22 mouse cellular contexts compared by ENCODE assay signal in the genomic region with DNA sequence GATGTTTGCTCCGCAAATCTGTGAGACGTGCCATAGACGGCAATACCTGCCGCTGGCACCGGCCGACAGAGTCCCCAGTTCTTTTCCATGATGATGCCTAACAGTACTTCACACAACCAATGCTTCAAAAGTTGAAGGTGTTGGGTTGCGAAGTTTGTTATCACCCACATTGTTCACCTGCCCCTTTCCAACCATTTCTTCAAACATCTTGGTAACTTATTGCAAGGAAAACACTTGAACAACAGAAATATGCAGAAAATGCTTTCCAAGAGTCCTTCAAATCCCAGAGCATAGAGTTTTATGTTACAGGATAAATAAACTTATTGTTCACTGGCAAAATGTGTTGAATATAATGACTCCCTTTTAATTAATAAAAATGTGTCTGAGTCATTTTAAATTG.
DNase-seq lines count a peak whose midpoint lies in the region; ATAC-seq and TF ChIP-seq lines count a peak whose summit lies in the region.
"Had no signal": no experiment of that assay in that cellular context is flagged by ENCODE, and none has a peak within 500 bp of the region (broad histone marks: within the 10 kb centered on the region; RNA-seq: fewer than 3 reads in every experiment).

No protein-coding gene starts in this region.

- DNase-seq in lung, adult 18-20 months, result peak; percentile 11 to 32
- no peak for DNase-seq in lung, adult 2 months
- peak; percentile 3 for DNase-seq in lung, postnatal 10 days
- DNase-seq in cerebellum, adult 8-10 months, result no peak
- no peak for DNase-seq in urinary bladder, postnatal 14 days (ENCODE audit: low spot score)
- DNase-seq: adrenal gland, postnatal 10 days; adrenal gland, postnatal 36 days; cerebellum, adult 18-20 months; cerebellum, adult 9-11 months; cerebellum, postnatal 25 days; forebrain, postnatal 0 days; gastrocnemius, adult 2 months; gastrocnemius, postnatal 14 days; heart, adult 11 months had no signal

- H3K9me3 ChIP-seq in lung, embryonic 15.5 days, result no peaks in the 10 kb centered on the region
- H3K9me3 ChIP-seq: embryonic facial prominence, embryonic 12.5 days; embryonic facial prominence, embryonic 15.5 days; hindbrain, embryonic 13.5 days had no signal

- peak overlapping the region; percentile 60; the same call in 1 of the 2 replicates for H3K27ac ChIP-seq in lung, embryonic 15.5 days
- H3K27ac ChIP-seq: embryonic facial prominence, embryonic 12.5 days; embryonic facial prominence, embryonic 15.5 days; gastrocnemius, adult 2 months; hindbrain, embryonic 13.5 days had no signal

- no peak overlapping the region for H3K9ac ChIP-seq in lung, embryonic 15.5 days
- H3K9ac ChIP-seq: embryonic facial prominence, embryonic 12.5 days; embryonic facial prominence, embryonic 15.5 days; forebrain, postnatal 0 days; hindbrain, embryonic 13.5 days had no signal

- TF ChIP-seq POLR2A in lung, adult 2 months (IDR thresholded peaks at IDR 0.05; ENCODE audit: borderline replicate concordance, extremely low read depth, low read depth, low read length), result no peak

- 81% methylated on average over 7 of the region's 7 CpGs for WGBS in lung, adult 2 months
- WGBS in lung, embryonic 15.5 days, result 69% methylated on average over 7 of the region's 7 CpGs

- no peaks in the 10 kb centered on the region; the same call in 1 of the 2 replicates for H3K4me1 ChIP-seq in lung, adult 2 months (ENCODE audit: control insufficient read depth, insufficient read depth, low read length)
- H3K4me1 ChIP-seq in lung, embryonic 15.5 days, result peaks cover 11% of the 10 kb centered on the region; the same call in 1 of the 2 replicates
- H3K4me1 ChIP-seq: embryonic facial prominence, embryonic 15.5 days had no signal

- no peak overlapping the region for H3K4me2 ChIP-seq in lung, embryonic 15.5 days
- H3K4me2 ChIP-seq: embryonic facial prominence, embryonic 12.5 days; embryonic facial prominence, embryonic 15.5 days; heart, embryonic 11.5 days; hindbrain, embryonic 13.5 days had no signal

- H3K4me3 ChIP-seq in lung, adult 2 months (replicated peaks; ENCODE audit: extremely low read depth, low read depth, low read length), result no peak overlapping the region
- no peak overlapping the region for H3K4me3 ChIP-seq in lung, embryonic 15.5 days
- H3K4me3 ChIP-seq: embryonic facial prominence, embryonic 12.5 days; embryonic facial prominence, embryonic 15.5 days; gastrocnemius, adult 2 months; hindbrain, embryonic 13.5 days had no signal

- no peaks in the 10 kb centered on the region for H3K27me3 ChIP-seq in lung, embryonic 15.5 days
- H3K27me3 ChIP-seq: embryonic facial prominence, embryonic 12.5 days; embryonic facial prominence, embryonic 15.5 days; hindbrain, embryonic 13.5 days had no signal

- no peak for ATAC-seq in lung, embryonic 15.5 days (ENCODE audit: borderline replicate concordance, extremely low read depth, low FRiP score, low TSS enrichment)
- ATAC-seq: activated CD4-positive, CD25-positive, alpha-beta regulatory T cell, adult 4 months; forebrain, embryonic 14.5 days; forebrain, postnatal 0 days; hindbrain, embryonic 16.5 days had no signal

- H3K36me3 ChIP-seq in lung, embryonic 15.5 days, result no peaks in the 10 kb centered on the region
- H3K36me3 ChIP-seq: embryonic facial prominence, embryonic 12.5 days; embryonic facial prominence, embryonic 15.5 days; hindbrain, embryonic 13.5 days had no signal

- TF ChIP-seq CTCF in lung, adult 2 months (IDR thresholded peaks at IDR 0.05; ENCODE audit: insufficient read depth, low read length), result no peak

Comparison
In these comparisons a context has a peak if more than half of its experiments do, and no peak if none do; other contexts are left out.
1. DNase-seq: peak in lung, adult 18-20 months (2 of 2) and lung, postnatal 10 days (single experiment); none in lung, adult 2 months (single experiment), cerebellum, adult 8-10 months (single experiment) and urinary bladder, postnatal 14 days (single experiment).